Mouse (Mus musculus): Measurements from ENCODE around the gene Ralbp1. TPM values are rescaled to one million over a fixed set of nuclear protein-coding genes. Genes with fewer than 3 reads are reported as not detected.
A peak's percentile ranks its signal among the peaks of the same experiment; 100 is the strongest.

The Ralbp1 gene
- polyA plus RNA-seq, 1 experiment: 29.8 TPM

GRCm38 (mm10) chr17:65902281-65902680 lies 16.7 kb upstream of the Ralbp1 start:
- H3K4me3 ChIP-seq (ENCODE audit: insufficient read depth, low read depth, low read length): no peak overlapping the region
- H3K27me3 ChIP-seq (replicated peaks; ENCODE audit: control insufficient read depth, insufficient read depth, low read length): no peaks in the 10 kb centered on the region
- TF ChIP-seq POLR2A (IDR thresholded peaks at IDR 0.05; ENCODE audit: low read depth, low read length) (no peak), CTCF (conservative IDR thresholded peaks at IDR 0.05; ENCODE audit: insufficient read depth, insufficient read length, low read depth, low read length) (no peak)
- H3K36me3 ChIP-seq (ENCODE audit: control insufficient read depth, insufficient read depth, low read length): no peaks in the 10 kb centered on the region
- H3K4me1 ChIP-seq (ENCODE audit: control insufficient read depth, insufficient read depth, low read length): no peaks in the 10 kb centered on the region; the same call in 1 of the 2 replicates
- no peak overlapping the region for H3K27ac ChIP-seq (ENCODE audit: insufficient read depth, low read depth, low read length)
- DNase-seq: no peak
- WGBS: 85% methylated on average over 6 of the region's 6 CpGs

- DNase-seq: no peak
- WGBS: 52% methylated on average over 3 of the region's 3 CpGs
- no peak overlapping the region for H3K27ac ChIP-seq (ENCODE audit: insufficient read depth, low read depth, low read length)
- H3K4me1 ChIP-seq (ENCODE audit: control insufficient read depth, insufficient read depth, low read length): no peaks in the 10 kb centered on the region
- TF ChIP-seq POLR2A (IDR thresholded peaks at IDR 0.05; ENCODE audit: low read depth, low read length) (no peak), CTCF (conservative IDR thresholded peaks at IDR 0.05; ENCODE audit: insufficient read depth, insufficient read length, low read depth, low read length) (no peak)
- H3K4me3 ChIP-seq (ENCODE audit: insufficient read depth, low read depth, low read length): no peak overlapping the region
- no peaks in the 10 kb centered on the region for H3K27me3 ChIP-seq (replicated peaks; ENCODE audit: control insufficient read depth, insufficient read depth, low read length)
- no peaks in the 10 kb centered on the region for H3K36me3 ChIP-seq (ENCODE audit: control insufficient read depth, insufficient read depth, low read length)
Observed at GRCm38 (mm10) chr17:65896016-65896415, 10.4 kb upstream of the Ralbp1 start.

GRCm38 (mm10) chr17:65889476-65889875 lies 3.9 kb upstream of the Ralbp1 start:
- no peaks in the 10 kb centered on the region; the same call in 1 of the 2 replicates for H3K4me1 ChIP-seq (ENCODE audit: control insufficient read depth, insufficient read depth, low read length)
- no peaks in the 10 kb centered on the region for H3K36me3 ChIP-seq (ENCODE audit: control insufficient read depth, insufficient read depth, low read length)
- TF ChIP-seq POLR2A (IDR thresholded peaks at IDR 0.05; ENCODE audit: low read depth, low read length): no peak
- TF ChIP-seq CTCF (conservative IDR thresholded peaks at IDR 0.05; ENCODE audit: insufficient read depth, insufficient read length, low read depth, low read length): no peak
- no peaks in the 10 kb centered on the region for H3K27me3 ChIP-seq (replicated peaks; ENCODE audit: control insufficient read depth, insufficient read depth, low read length)
- no peak for DNase-seq
- WGBS: 75% methylated on average over 5 of the region's 5 CpGs
- H3K4me3 ChIP-seq (ENCODE audit: insufficient read depth, low read depth, low read length): no peak overlapping the region
- no peak overlapping the region for H3K27ac ChIP-seq (ENCODE audit: insufficient read depth, low read depth, low read length)

GRCm38 (mm10) chr17:65886571-65886970 lies 973 bp upstream of the Ralbp1 start:
- Histone ChIP-seq H3K4me3 (ENCODE audit: insufficient read depth, low read depth, low read length) (no peak overlapping the region), H3K36me3 (ENCODE audit: control insufficient read depth, insufficient read depth, low read length) (no peaks in the 10 kb centered on the region), H3K27me3 (replicated peaks; ENCODE audit: control insufficient read depth, insufficient read depth, low read length) (no peaks in the 10 kb centered on the region), H3K27ac (ENCODE audit: insufficient read depth, low read depth, low read length) (peak overlapping the region; percentile 91), H3K4me1 (ENCODE audit: control insufficient read depth, insufficient read depth, low read length) (peaks cover 8% of the 10 kb centered on the region; the same call in 1 of the 2 replicates)
- TF ChIP-seq POLR2A (IDR thresholded peaks at IDR 0.05; ENCODE audit: low read depth, low read length) (no peak), CTCF (conservative IDR thresholded peaks at IDR 0.05; ENCODE audit: insufficient read depth, insufficient read length, low read depth, low read length) (no peak)
- peak; percentile 26 for DNase-seq
- WGBS: 58% methylated on average over 9 of the region's 9 CpGs

- H3K36me3 ChIP-seq (ENCODE audit: control insufficient read depth, insufficient read depth, low read length): no peaks in the 10 kb centered on the region
- peaks cover 8% of the 10 kb centered on the region; the same call in 1 of the 2 replicates for H3K4me1 ChIP-seq (ENCODE audit: control insufficient read depth, insufficient read depth, low read length)
- H3K4me3 ChIP-seq (ENCODE audit: insufficient read depth, low read depth, low read length): peak overlapping the region; percentile 71
- TF ChIP-seq POLR2A (IDR thresholded peaks at IDR 0.05; ENCODE audit: low read depth, low read length): no peak
- no peak for TF ChIP-seq CTCF (conservative IDR thresholded peaks at IDR 0.05; ENCODE audit: insufficient read depth, insufficient read length, low read depth, low read length)
- H3K27ac ChIP-seq (ENCODE audit: insufficient read depth, low read depth, low read length): peak overlapping the region; percentile 91
- under 1% methylated on average over 11 of the region's 11 CpGs for WGBS
- no peaks in the 10 kb centered on the region for H3K27me3 ChIP-seq (replicated peaks; ENCODE audit: control insufficient read depth, insufficient read depth, low read length)
- no peak for DNase-seq
Observed at GRCm38 (mm10) chr17:65885398-65885696, 251 bp downstream of the Ralbp1 start.

GRCm38 (mm10) chr17:65884691-65885397 lies 754 bp downstream of the Ralbp1 start:
- peak overlapping the region; percentile 72 for H3K4me3 ChIP-seq (ENCODE audit: insufficient read depth, low read depth, low read length)

GRCm38 (mm10) chr17:65884061-65884669 lies 1.4 kb downstream of the Ralbp1 start:
- peak; percentile 54 for DNase-seq
- H3K27ac ChIP-seq (ENCODE audit: insufficient read depth, low read depth, low read length): peak overlapping the region; percentile 67
- WGBS: under 1% methylated on average over 56 of the region's 56 CpGs
- H3K4me1 ChIP-seq (ENCODE audit: control insufficient read depth, insufficient read depth, low read length): peaks cover 8% of the 10 kb centered on the region; the same call in 1 of the 2 replicates
- H3K4me3 ChIP-seq (ENCODE audit: insufficient read depth, low read depth, low read length): peak overlapping the region; percentile 72
- TF ChIP-seq CTCF (conservative IDR thresholded peaks at IDR 0.05; ENCODE audit: insufficient read depth, insufficient read length, low read depth, low read length) (no peak), POLR2A (IDR thresholded peaks at IDR 0.05; ENCODE audit: low read depth, low read length) (no peak)
- H3K27me3 ChIP-seq (replicated peaks; ENCODE audit: control insufficient read depth, insufficient read depth, low read length): no peaks in the 10 kb centered on the region
- no peaks in the 10 kb centered on the region for H3K36me3 ChIP-seq (ENCODE audit: control insufficient read depth, insufficient read depth, low read length)

More at GRCm38 (mm10) chr17:65884691-65885397, 754 bp downstream of the Ralbp1 start:
- Histone ChIP-seq H3K27me3 (replicated peaks; ENCODE audit: control insufficient read depth, insufficient read depth, low read length) (no peaks in the 10 kb centered on the region), H3K27ac (ENCODE audit: insufficient read depth, low read depth, low read length) (peak overlapping the region; percentile 91), H3K36me3 (ENCODE audit: control insufficient read depth, insufficient read depth, low read length) (no peaks in the 10 kb centered on the region), H3K4me1 (ENCODE audit: control insufficient read depth, insufficient read depth, low read length) (peaks cover 8% of the 10 kb centered on the region; the same call in 1 of the 2 replicates)
- under 1% methylated on average over 67 of the region's 67 CpGs for WGBS
- TF ChIP-seq POLR2A (IDR thresholded peaks at IDR 0.05; ENCODE audit: low read depth, low read length): peak; percentile 80
- TF ChIP-seq CTCF (conservative IDR thresholded peaks at IDR 0.05; ENCODE audit: insufficient read depth, insufficient read length, low read depth, low read length): no peak
- peak; percentile 100 for DNase-seq

All from kidney, adult 2 months (tissue).